Mouse (Mus musculus) heart, postnatal 0 days (tissue): ENCODE data around the gene Olfr649. TPM values are rescaled to one million over a fixed set of nuclear protein-coding genes. Genes with fewer than 3 reads are reported as not detected.

Experiments
- ATAC-seq: fragments of 200-750 bp; cut with Nextera tagmentation; 2 replicates; pipeline ENCODE4 v1.8.0; 2017; ENCODE audit warnings: low read depth, moderate number of reproducible peaks, moderate library complexity; ENCODE audit not compliant: insufficient read depth
- DNase-seq: peaks from one replicate; pipeline ENCODE4 v3.0.0-alpha.2; 2016; ENCODE audit warnings: low spot score
- H3K27ac ChIP-seq: fragments of 300-500 bp; sonication (generic); 2 replicates; pipeline ENCODE4 v1.5.1; 2014; ENCODE audit warnings: low read depth, mild to moderate bottlenecking
- H3K27me3 ChIP-seq: fragments of 300-500 bp; sonication (generic); 2 replicates; pipeline ENCODE4 v1.6.1; 2014; ENCODE audit warnings: low read length, mixed read lengths; ENCODE audit not compliant: control insufficient read depth, insufficient read depth
- H3K36me3 ChIP-seq: fragments of 300-500 bp; sonication (generic); replicated peaks from 2 replicates; pipeline ENCODE4 v1.6.1; 2014; ENCODE audit warnings: low read length, mixed read lengths; ENCODE audit not compliant: control insufficient read depth, insufficient read depth
- H3K4me1 ChIP-seq: fragments of 300-500 bp; sonication (generic); 2 replicates; pipeline ENCODE4 v1.6.1; 2014; ENCODE audit warnings: antibody characterized with exemption; ENCODE audit not compliant: control insufficient read depth, insufficient read depth
- H3K4me2 ChIP-seq: fragments of 300-500 bp; sonication (generic); 2 replicates; pipeline ENCODE4 v1.6.1; 2014; ENCODE audit warnings: low read depth, mild to moderate bottlenecking, low read length, moderate library complexity
- H3K4me3 ChIP-seq: fragments of 300-500 bp; sonication (generic); 2 replicates; pipeline ENCODE4 v1.5.1; 2014; ENCODE audit warnings: low read depth, low read length
- H3K9ac ChIP-seq: fragments of 300-500 bp; sonication (generic); replicated peaks from 2 replicates; pipeline ENCODE4 v1.6.1; 2014; ENCODE audit warnings: low read depth, low read length, mixed read lengths
- H3K9me3 ChIP-seq: fragments of 300-500 bp; sonication (generic); replicated peaks from 2 replicates; pipeline ENCODE4 v1.6.1; 2016; ENCODE audit warnings: low read length; ENCODE audit not compliant: control insufficient read depth
- CTCF ChIP-seq: IDR thresholded peaks from 2 replicates; pipeline ENCODE4 v1.5.1; 2016; ENCODE audit warnings: antibody characterized with exemption, control low read depth, low read depth
- EP300 ChIP-seq: IDR thresholded peaks from 2 replicates; pipeline ENCODE4 v1.6.1; 2016; ENCODE audit warnings: antibody characterized with exemption, low read depth
- WGBS: fragments of 180-500 bp; shearing (Covaris S2); extraction: QIAGEN DNeasy Blood & Tissue Kit; methylation state at CpG from one replicate; pipeline ENCODE4 v1.1.7; 2014; 5-methylcytosine and 5-hydroxymethylcytosine counted together
- polyA plus RNA-seq: library from polyadenylated mRNA; unstranded; fragments of >200 nt; fragmentation: Nextera tagmentation; extraction: Ambion mirVana; gene quantifications from 2 replicates; pipeline ENCODE4 v1.2.1, GENCODE M21; 2015
- total RNA-seq: library from RNA; depleted of rRNA; stranded (reverse); fragments of >200 nt; gene quantifications from 2 replicates; pipeline ENCODE4 v1.2.3, GENCODE M21; 2014; ENCODE audit warnings: low replicate concordance

Gene Olfr649
- total and polyA plus RNA-seq, 2 experiments from 2014 or later = not detected

- ATAC-seq = no peak
- TF ChIP-seq CTCF (no peak), EP300 (no peak)
- H3K4me1 ChIP-seq = no peaks in the 10 kb centered on the region
- H3K4me2 ChIP-seq = no peak overlapping the region
- H3K9ac ChIP-seq = no peak overlapping the region
- WGBS = 44% methylated on average over 9 of the region's 9 CpGs
- H3K36me3 ChIP-seq = no peaks in the 10 kb centered on the region
- no peaks in the 10 kb centered on the region for H3K9me3 ChIP-seq
- H3K4me3 ChIP-seq = no peak overlapping the region
- DNase-seq = no peak
- no peaks in the 10 kb centered on the region for H3K27me3 ChIP-seq
- H3K27ac ChIP-seq = no peak overlapping the region
These were observed 4.5 kb downstream of the Olfr649 start for GRCm38 (mm10) chr7:104191275-104191674.

GRCm38 (mm10) chr7:104183292-104183691, 12.5 kb downstream of the Olfr649 start, which contains the start of gene Olfr648:
TSS of gene Olfr648 (minus strand) at chr7:104183392.
- no peak within 1 kb of the TSS for H3K27ac ChIP-seq
- no peaks in the 10 kb centered on the region for H3K9me3 ChIP-seq
- no peak within 1 kb of the TSS for H3K4me3 ChIP-seq
- no peaks in the 10 kb centered on the region for H3K27me3 ChIP-seq
- no peaks in the 10 kb centered on the region for H3K4me1 ChIP-seq
- TF ChIP-seq CTCF (no peak), EP300 (no peak)
- no peak within 1 kb of the TSS for H3K9ac ChIP-seq
- no peak within 1 kb of the TSS for H3K4me2 ChIP-seq
- DNase-seq = no peak
- H3K36me3 ChIP-seq = no peaks in the 10 kb centered on the region
- 71% methylated on average over 2 of the region's 2 CpGs for WGBS
- ATAC-seq = no peak

- ATAC-seq (no peak), DNase-seq (no peak)
- H3K9ac ChIP-seq = no peak overlapping the region
- H3K27me3 ChIP-seq = no peaks in the 10 kb centered on the region
- no peak overlapping the region for H3K27ac ChIP-seq
- H3K4me3 ChIP-seq = no peak overlapping the region
- TF ChIP-seq EP300 (no peak), CTCF (no peak)
- H3K4me1 ChIP-seq = no peaks in the 10 kb centered on the region
- H3K4me2 ChIP-seq = no peak overlapping the region
- no peaks in the 10 kb centered on the region for H3K36me3 ChIP-seq
- 93% methylated on average over 1 of the region's 1 CpGs for WGBS
- no peaks in the 10 kb centered on the region for H3K9me3 ChIP-seq
These were observed 16.7 kb downstream of the Olfr649 start for GRCm38 (mm10) chr7:104179074-104179473.

GRCm38 (mm10) chr7:104178422-104179054, 17.2 kb downstream of the Olfr649 start:
- TF ChIP-seq CTCF = no peak
- TF ChIP-seq EP300 = no peak
- Histone ChIP-seq H3K27me3 (no peaks in the 10 kb centered on the region), H3K4me1 (no peaks in the 10 kb centered on the region), H3K4me3 (no peak overlapping the region), H3K36me3 (no peaks in the 10 kb centered on the region), H3K9ac (no peak overlapping the region), H3K9me3 (no peaks in the 10 kb centered on the region), H3K4me2 (no peak overlapping the region), H3K27ac (no peak overlapping the region)
- no peak for ATAC-seq
- no peak for DNase-seq
- 55% methylated on average over 5 of the region's 5 CpGs for WGBS

- Histone ChIP-seq H3K27me3 (no peaks in the 10 kb centered on the region), H3K4me1 (no peaks in the 10 kb centered on the region), H3K4me3 (no peak overlapping the region), H3K9ac (no peak overlapping the region), H3K27ac (no peak overlapping the region), H3K4me2 (no peak overlapping the region), H3K36me3 (no peaks in the 10 kb centered on the region), H3K9me3 (no peaks in the 10 kb centered on the region)
- ATAC-seq (no peak), DNase-seq (no peak)
- WGBS = 78% methylated on average over 1 of the region's 1 CpGs
- no peak for TF ChIP-seq CTCF
- TF ChIP-seq EP300 = no peak
These were observed 20.7 kb downstream of the Olfr649 start for GRCm38 (mm10) chr7:104175085-104175484.

GRCm38 (mm10) chr7:104169634-104170204, 26.1 kb downstream of the Olfr649 start:
- no peaks in the 10 kb centered on the region for H3K9me3 ChIP-seq
- no peak overlapping the region for H3K4me2 ChIP-seq
- DNase-seq = no peak
- ATAC-seq = no peak
- no peaks in the 10 kb centered on the region for H3K4me1 ChIP-seq
- no peak for TF ChIP-seq CTCF
- no peak for TF ChIP-seq EP300
- no peaks in the 10 kb centered on the region for H3K27me3 ChIP-seq
- H3K36me3 ChIP-seq = no peaks in the 10 kb centered on the region
- 53% methylated on average over 6 of the region's 6 CpGs for WGBS
- no peak overlapping the region for H3K4me3 ChIP-seq
- no peak overlapping the region for H3K27ac ChIP-seq
- no peak overlapping the region for H3K9ac ChIP-seq
